Mouse (Mus musculus) mammary gland, adult 2 months (tissue): ENCODE measurements around the gene Parpbp. TPM values are rescaled to one million over a fixed set of nuclear protein-coding genes. Genes with fewer than 3 reads are reported as not detected.

Experiments used
- polyA plus RNA-seq: library from polyadenylated mRNA; depleted of rRNA; stranded (reverse); fragments of >200 nt; gene quantifications from 2 replicates; pipeline ENCODE4 v1.2.3, GENCODE M21; 2012; ENCODE audit warnings: low replicate concordance; rRNA removed

The Parpbp gene
- polyA plus RNA-seq, result 0.17 and 0.32 TPM in 2 replicates

GRCm38 (mm10) chr10:88146707-88147477 is at the start of gene Parpbp, which contains the start of gene Nup37:
Gene Parpbp, minus strand, starts transcription at chr10:88146941.
Gene Nup37, plus strand, starts transcription at chr10:88146992.

GRCm38 (mm10) chr10:88090772-88091171 is 56.0 kb downstream of the Parpbp start, which contains the start of gene Pmch:
Gene Pmch, plus strand, starts transcription at chr10:88091072.

Other genes starting within 250 kb of the Parpbp start
- not detected in 2 replicates for gene Pmch, start 55.9 kb downstream of the Parpbp start, polyA plus RNA-seq
- 1.5 and 7.8 TPM in 2 replicates for gene Nup37, start 51 bp upstream of the Parpbp start, polyA plus RNA-seq
- gene Washc3, start 54.2 kb upstream of the Parpbp start, polyA plus RNA-seq, result 9.9 and 22.2 TPM in 2 replicates
- 104 and 118 TPM in 2 replicates for gene Dram1, start 232.1 kb upstream of the Parpbp start, polyA plus RNA-seq
- 11.9 and 22.0 TPM in 2 replicates for gene Gnptab, start 232.2 kb upstream of the Parpbp start, polyA plus RNA-seq